Mouse (Mus musculus): ENCODE results near the gene Lrrc75a. TPM values are rescaled to one million over a fixed set of nuclear protein-coding genes. Genes with fewer than 3 reads are reported as not detected.

Gene Lrrc75a
- total and polyA plus RNA-seq, 3 experiments = 7.0 to 8.9 TPM; not detected in 1

GRCm38 (mm10) chr11:62646495-62646843, 1.9 kb downstream of the Lrrc75a start (continued):
- TF ChIP-seq UBTF (IDR thresholded peaks at IDR 0.05; ENCODE audit: borderline replicate concordance, insufficient read depth, low read depth, low read length) (no peak), ZNF384 (IDR thresholded peaks at IDR 0.05; ENCODE audit: low read depth, low read length) (no peak), HCFC1 (IDR thresholded peaks at IDR 0.05; ENCODE audit: low read depth, low read length) (no peak; the same call in 1 of the 2 replicates), TBP (IDR thresholded peaks at IDR 0.05; ENCODE audit: low read depth, low read length) (0 out of 2 replicates have a peak, but pooled peaks have one; percentile 23), ZKSCAN1 (IDR thresholded peaks at IDR 0.05; ENCODE audit: low read depth, low read length) (no peak), NELFE (IDR thresholded peaks at IDR 0.05; ENCODE audit: low read depth, low read length) (no peak), SMC3 (IDR thresholded peaks at IDR 0.05; ENCODE audit: low read depth, low read length) (no peak), MEF2A (IDR thresholded peaks at IDR 0.05; ENCODE audit: extremely low read depth, insufficient replicate concordance, low read depth, low read length, poor library complexity, severe bottlenecking) (no peak), NRF1 (IDR thresholded peaks at IDR 0.05; ENCODE audit: insufficient read depth, low read depth, low read length, poor library complexity, severe bottlenecking) (no peak), POLR2A (IDR thresholded peaks at IDR 0.05; ENCODE audit: control insufficient read depth in 1 of 2, insufficient read depth in 1 of 2, low read depth in 1 of 2, low read length in 2 of 2, poor library complexity in 1 of 2) (no peak; a peak in 1 of 4 replicates), USF2 (IDR thresholded peaks at IDR 0.05; ENCODE audit: borderline replicate concordance in 1 of 2, insufficient read depth in 1 of 2, low read depth in 1 of 2, low read length in 2 of 2) (no peak), MXI1 (IDR thresholded peaks at IDR 0.05; ENCODE audit: low read depth, low read length) (peak; percentile 6; the same call in 1 of the 2 replicates), TAL1 (IDR thresholded peaks at IDR 0.05; ENCODE audit: low read length) (no peak), MYB (IDR thresholded peaks at IDR 0.05; ENCODE audit: low read depth, low read length) (no peak), CHD2 (IDR thresholded peaks at IDR 0.05; ENCODE audit: low read length) (no peak), ZC3H11A (IDR thresholded peaks at IDR 0.05; ENCODE audit: low read depth, low read length) (no peak)

- DNase-seq (ENCODE audit: low read depth, low spot score) = peak; percentile 94
- Histone ChIP-seq H3K27ac (ENCODE audit: control insufficient read depth, low read depth, low read length) (peak overlapping the region; percentile 59), H3K27me3 (ENCODE audit: control insufficient read depth in 1 of 2, insufficient read depth in 2 of 2, low read length in 2 of 2) (no peaks in the 10 kb centered on the region), H3K79me2 (ENCODE audit: control insufficient read depth, insufficient read depth, low read length, poor library complexity) (peaks cover 7% of the 10 kb centered on the region), H3K9me3 (replicated peaks; ENCODE audit: insufficient read depth, low read length) (no peaks in the 10 kb centered on the region), H3K4me1 (ENCODE audit: control insufficient read depth in 1 of 2, insufficient read depth in 2 of 2, low read length in 2 of 2) (peaks cover 20 to 37% of the 10 kb centered on the region in 2 experiments), H3K36me3 (ENCODE audit: control insufficient read depth in 1 of 2, insufficient read depth in 2 of 2, low read length in 2 of 2) (peaks cover 0 to 28% of the 10 kb centered on the region in 2 experiments; a peak in 3 of 4 replicates), H3K4me3 (ENCODE audit: control insufficient read depth in 1 of 2, insufficient read depth in 1 of 2, low read depth in 2 of 2, low read length in 2 of 2) (peak overlapping the region; percentile 3 to 87; a peak in 3 of 4 replicates), H3K9ac (ENCODE audit: control insufficient read depth, low read depth, low read length, poor library complexity, severe bottlenecking) (peak overlapping the region; percentile 6; the same call in 1 of the 2 replicates)
- TF ChIP-seq CHD1 (IDR thresholded peaks at IDR 0.05; ENCODE audit: low read depth, low read length) (no peak), MYB (IDR thresholded peaks at IDR 0.05; ENCODE audit: low read depth, low read length) (no peak), ZC3H11A (IDR thresholded peaks at IDR 0.05; ENCODE audit: low read depth, low read length) (no peak), CTCF (IDR thresholded peaks at IDR 0.05 in 2 of 3, conservative IDR thresholded peaks at IDR 0.05 in 1 of 3; ENCODE audit: control insufficient read depth in 1 of 3, insufficient read depth in 1 of 3, low read depth in 2 of 3, low read length in 3 of 3, poor library complexity in 1 of 3, severe bottlenecking in 1 of 3) (no peak), SIN3A (IDR thresholded peaks at IDR 0.05; ENCODE audit: low read length) (peak; percentile 84), GABPA (IDR thresholded peaks at IDR 0.05; ENCODE audit: low read depth, low read length) (no peak), MAX (IDR thresholded peaks at IDR 0.05; ENCODE audit: low read length) (0 out of 2 replicates have a peak, but pooled peaks have one; percentile 46), SMC3 (IDR thresholded peaks at IDR 0.05; ENCODE audit: low read depth, low read length) (no peak), RCOR1 (IDR thresholded peaks at IDR 0.05; ENCODE audit: low read depth, low read length) (peak; percentile 15; the same call in 1 of the 2 replicates), MXI1 (IDR thresholded peaks at IDR 0.05; ENCODE audit: low read depth, low read length) (peak; percentile 64; the same call in 1 of the 2 replicates), TCF12 (IDR thresholded peaks at IDR 0.05; ENCODE audit: low read depth, low read length) (0 out of 2 replicates have a peak, but pooled peaks have one; percentile 44), EP300 (IDR thresholded peaks at IDR 0.05; ENCODE audit: low read depth in 1 of 2, low read length in 2 of 2) (peak; percentile 64 to 86), MAZ (IDR thresholded peaks at IDR 0.05; ENCODE audit: low read depth, low read length) (peak; percentile 85), NRF1 (IDR thresholded peaks at IDR 0.05; ENCODE audit: insufficient read depth, low read depth, low read length, poor library complexity, severe bottlenecking) (no peak), BHLHE40 (IDR thresholded peaks at IDR 0.05; ENCODE audit: borderline replicate concordance, low read depth, low read length) (no peak), HCFC1 (IDR thresholded peaks at IDR 0.05; ENCODE audit: low read depth, low read length) (0 out of 2 replicates have a peak, but pooled peaks have one; percentile 28), ETS1 (IDR thresholded peaks at IDR 0.05; ENCODE audit: low read depth, low read length) (peak; percentile 66; the same call in 1 of the 2 replicates), TBP (IDR thresholded peaks at IDR 0.05; ENCODE audit: low read depth, low read length) (no peak)
Observed at GRCm38 (mm10) chr11:62645732-62646494, 2.4 kb downstream of the Lrrc75a start.
